Mouse (Mus musculus): ENCODE data around the gene Inpp5d. TPM values are rescaled to one million over a fixed set of nuclear protein-coding genes. Genes with fewer than 3 reads are reported as not detected.
"Not testable (repeated sequence)": the region's sequence is repeated elsewhere in the genome, so short reads cannot be mapped to it uniquely, and the experiment has no call there.

Inpp5d gene
- total RNA-seq, 1 experiment from 2014 or later, result 113 TPM

DNA sequence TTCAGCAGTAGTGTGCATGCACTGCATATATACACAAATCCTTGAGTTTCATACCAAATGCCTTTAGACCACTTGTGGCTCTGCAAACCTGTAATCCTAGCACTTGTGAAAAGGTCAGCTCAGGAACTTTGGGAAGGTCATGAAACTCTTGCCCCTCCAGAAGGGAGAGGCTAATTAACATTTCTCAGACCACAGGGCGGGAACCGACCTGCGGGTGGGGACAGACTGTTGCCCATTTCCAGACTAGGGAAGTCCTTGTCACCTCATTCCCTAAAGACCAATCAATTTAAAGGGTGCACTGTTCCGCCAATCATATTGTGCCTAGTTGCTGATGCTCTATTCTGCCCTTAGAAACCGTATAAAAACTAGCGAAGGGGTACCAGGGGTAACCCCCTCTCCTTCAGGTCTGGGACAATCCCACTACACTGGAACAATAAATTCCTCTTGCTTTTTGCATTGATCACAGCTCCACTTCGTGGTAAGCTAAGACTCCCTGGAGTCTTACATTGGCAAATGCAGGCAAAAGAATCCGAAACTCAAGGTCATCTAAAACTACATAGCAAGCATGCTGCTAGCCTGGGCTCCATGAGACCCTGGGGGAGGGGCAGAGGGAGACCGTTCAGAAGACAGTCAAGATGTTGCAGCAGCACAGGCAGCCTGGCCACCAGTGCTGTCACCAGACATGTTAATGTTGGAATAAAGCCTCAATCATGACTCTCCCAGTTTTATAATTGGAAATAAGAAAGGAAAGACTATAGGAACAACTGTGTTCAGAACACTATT, 53.9 kb downstream of the Inpp5d start:
- no peak for ATAC-seq (replicated peaks in 1 of 2; ENCODE audit: insufficient read depth in 1 of 2, low FRiP score in 2 of 2, low TSS enrichment in 1 of 2, low read depth in 1 of 2, poor library complexity in 2 of 2, severe bottlenecking in 2 of 2)

DNA sequence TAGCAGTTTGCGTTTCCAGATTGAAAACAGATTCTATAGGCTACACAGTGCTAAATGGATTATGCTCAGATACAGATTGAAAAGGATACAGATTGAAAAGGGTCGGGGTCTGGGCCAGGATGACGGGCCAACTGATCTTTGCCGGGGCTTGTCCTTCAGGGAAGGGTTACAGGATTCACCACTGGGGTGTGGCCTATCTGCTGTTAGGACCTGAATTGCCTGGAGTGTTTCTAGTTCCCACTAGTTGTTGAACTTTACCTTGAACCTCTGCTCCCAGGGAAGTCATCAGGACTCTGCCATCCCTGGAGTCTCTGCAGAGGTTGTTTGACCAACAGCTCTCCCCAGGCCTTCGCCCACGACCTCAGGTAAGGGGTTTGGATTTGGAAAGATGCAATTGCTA, 55.9 kb downstream of the Inpp5d start:
- ATAC-seq (replicated peaks in 1 of 2; ENCODE audit: insufficient read depth in 1 of 2, low FRiP score in 2 of 2, low TSS enrichment in 1 of 2, low read depth in 1 of 2, poor library complexity in 2 of 2, severe bottlenecking in 2 of 2), result no peak

DNA sequence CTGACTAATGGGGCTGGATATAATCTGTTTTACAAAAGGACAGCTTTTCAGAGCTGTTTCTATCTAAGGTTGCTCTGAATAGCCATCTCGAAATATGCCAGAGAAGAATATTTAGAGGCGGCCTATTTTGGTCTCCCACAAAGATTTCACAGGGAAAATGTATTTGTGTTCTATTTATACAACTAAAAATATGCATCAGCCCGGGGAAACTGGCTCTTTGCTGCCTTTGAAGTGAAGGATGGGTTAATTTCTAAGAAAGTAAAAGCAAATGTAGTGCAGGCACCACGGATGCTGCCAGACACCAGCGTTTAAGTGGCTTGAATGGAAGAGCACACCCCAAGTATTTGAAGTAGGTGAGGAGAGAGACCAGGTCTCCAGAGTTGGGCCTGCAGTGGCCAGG, 59.0 kb downstream of the Inpp5d start:
- ATAC-seq (replicated peaks in 1 of 2; ENCODE audit: insufficient read depth in 1 of 2, low FRiP score in 2 of 2, low TSS enrichment in 1 of 2, low read depth in 1 of 2, poor library complexity in 2 of 2, severe bottlenecking in 2 of 2), result no peak

DNA sequence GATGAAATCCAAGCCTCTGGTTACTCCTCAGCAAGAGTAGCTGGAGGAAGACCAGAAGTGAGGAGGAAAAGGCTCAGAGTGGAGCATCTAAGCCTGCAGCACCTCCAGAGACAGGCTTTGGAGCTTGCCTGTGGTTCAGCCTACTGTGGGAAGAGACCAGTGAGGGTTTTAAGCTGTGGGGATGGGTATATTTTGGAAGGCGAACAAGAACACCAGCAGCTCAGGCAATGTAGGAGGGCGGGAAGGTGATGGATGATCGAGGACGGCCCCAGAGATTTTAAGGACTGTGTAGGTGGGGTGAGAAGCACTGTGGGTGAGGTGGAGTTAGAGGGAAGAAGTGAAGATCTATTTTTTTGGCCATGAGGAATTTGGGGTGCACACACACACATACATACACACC, 60.8 kb downstream of the Inpp5d start:
- ATAC-seq (replicated peaks in 1 of 2; ENCODE audit: insufficient read depth in 1 of 2, low FRiP score in 2 of 2, low TSS enrichment in 1 of 2, low read depth in 1 of 2, poor library complexity in 2 of 2, severe bottlenecking in 2 of 2), result no peak

DNA sequence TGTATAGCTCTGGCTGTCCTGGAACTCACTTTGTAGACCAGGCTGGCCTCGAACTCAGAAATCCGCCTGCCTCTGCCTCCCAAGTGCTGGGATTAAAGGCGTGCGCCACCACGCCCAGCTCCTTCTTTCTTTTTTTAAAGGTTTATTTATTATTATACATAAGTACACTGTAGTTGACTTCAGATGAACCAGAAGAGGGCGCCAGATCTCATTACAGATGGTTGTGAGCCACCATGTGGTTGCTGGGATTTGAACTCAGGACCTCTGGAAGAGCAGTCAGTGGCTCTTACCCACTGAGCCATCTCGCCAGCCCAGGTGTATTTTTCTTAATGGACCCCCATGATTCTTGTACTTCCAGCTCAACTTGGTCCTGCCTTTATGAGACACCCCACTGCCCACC, 62.4 kb downstream of the Inpp5d start:
- not testable (repeated sequence) for ATAC-seq (replicated peaks in 1 of 2; ENCODE audit: insufficient read depth in 1 of 2, low FRiP score in 2 of 2, low TSS enrichment in 1 of 2, low read depth in 1 of 2, poor library complexity in 2 of 2, severe bottlenecking in 2 of 2)

DNA sequence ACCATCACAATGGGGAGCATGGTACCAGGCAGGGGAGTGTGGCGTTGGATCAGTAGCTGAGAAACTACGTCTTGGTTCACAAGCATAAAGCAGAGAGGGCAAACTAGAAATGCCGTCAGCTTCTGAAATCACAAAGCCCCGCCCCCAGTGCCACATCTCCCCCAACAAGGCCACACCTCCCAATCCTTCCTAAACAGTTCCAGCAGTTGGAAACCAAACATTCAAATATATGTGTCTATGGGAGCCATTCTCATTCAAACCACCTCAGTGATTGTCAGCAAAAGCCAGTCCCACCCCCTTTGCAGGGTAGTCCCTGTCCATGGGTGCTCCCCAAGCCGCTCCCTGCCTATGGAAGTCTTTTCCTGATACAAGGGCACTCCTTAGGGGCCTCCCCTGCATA, 64.0 kb downstream of the Inpp5d start:
- no peak for ATAC-seq (replicated peaks in 1 of 2; ENCODE audit: insufficient read depth in 1 of 2, low FRiP score in 2 of 2, low TSS enrichment in 1 of 2, low read depth in 1 of 2, poor library complexity in 2 of 2, severe bottlenecking in 2 of 2)

GRCm38 (mm10) chr1:87684791-87685190, 64.7 kb downstream of the Inpp5d start:
- no peak for ATAC-seq (replicated peaks in 1 of 2; ENCODE audit: insufficient read depth in 1 of 2, low FRiP score in 2 of 2, low TSS enrichment in 1 of 2, low read depth in 1 of 2, poor library complexity in 2 of 2, severe bottlenecking in 2 of 2)

- no peak for ATAC-seq (replicated peaks in 1 of 2; ENCODE audit: insufficient read depth in 1 of 2, low FRiP score in 2 of 2, low TSS enrichment in 1 of 2, low read depth in 1 of 2, poor library complexity in 2 of 2, severe bottlenecking in 2 of 2)
Observed at GRCm38 (mm10) chr1:87686351-87686750, 66.2 kb downstream of the Inpp5d start.

GRCm38 (mm10) chr1:87687009-87687408, 66.9 kb downstream of the Inpp5d start:
- ATAC-seq (replicated peaks in 1 of 2; ENCODE audit: insufficient read depth in 1 of 2, low FRiP score in 2 of 2, low TSS enrichment in 1 of 2, low read depth in 1 of 2, poor library complexity in 2 of 2, severe bottlenecking in 2 of 2), result no peak

GRCm38 (mm10) chr1:87689661-87690341, 69.7 kb downstream of the Inpp5d start:
- no peak for ATAC-seq (replicated peaks in 1 of 2; ENCODE audit: insufficient read depth in 1 of 2, low FRiP score in 2 of 2, low TSS enrichment in 1 of 2, low read depth in 1 of 2, poor library complexity in 2 of 2, severe bottlenecking in 2 of 2)

DNA sequence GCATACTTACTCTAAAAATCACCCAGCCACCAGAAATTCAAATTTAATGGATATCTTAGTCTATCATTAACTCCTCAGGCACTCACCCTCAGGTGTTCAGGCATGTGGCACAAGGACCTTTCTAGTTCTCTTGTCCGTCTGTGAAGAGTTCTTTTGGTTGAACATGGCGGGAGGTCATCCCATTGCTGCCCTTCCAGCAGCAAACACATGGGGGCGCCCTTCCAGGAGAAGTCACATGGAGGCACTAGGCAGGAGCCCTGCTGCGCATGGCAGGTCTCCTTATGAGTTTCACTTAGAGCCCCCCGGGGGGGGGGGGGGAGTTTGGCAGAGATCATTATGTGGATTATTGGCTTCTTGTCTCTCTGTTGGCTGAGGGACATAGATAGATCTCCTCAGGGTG, 76.2 kb downstream of the Inpp5d start:
- ATAC-seq (replicated peaks in 1 of 2; ENCODE audit: insufficient read depth in 1 of 2, low FRiP score in 2 of 2, low TSS enrichment in 1 of 2, low read depth in 1 of 2, poor library complexity in 2 of 2, severe bottlenecking in 2 of 2), result 0 out of 4 replicates have a peak, but pooled peaks of 1 of the 2 experiments have one; percentile 27

GRCm38 (mm10) chr1:87698010-87698409, 77.9 kb downstream of the Inpp5d start:
- ATAC-seq (replicated peaks in 1 of 2; ENCODE audit: insufficient read depth in 1 of 2, low FRiP score in 2 of 2, low TSS enrichment in 1 of 2, low read depth in 1 of 2, poor library complexity in 2 of 2, severe bottlenecking in 2 of 2), result no peak

DNA sequence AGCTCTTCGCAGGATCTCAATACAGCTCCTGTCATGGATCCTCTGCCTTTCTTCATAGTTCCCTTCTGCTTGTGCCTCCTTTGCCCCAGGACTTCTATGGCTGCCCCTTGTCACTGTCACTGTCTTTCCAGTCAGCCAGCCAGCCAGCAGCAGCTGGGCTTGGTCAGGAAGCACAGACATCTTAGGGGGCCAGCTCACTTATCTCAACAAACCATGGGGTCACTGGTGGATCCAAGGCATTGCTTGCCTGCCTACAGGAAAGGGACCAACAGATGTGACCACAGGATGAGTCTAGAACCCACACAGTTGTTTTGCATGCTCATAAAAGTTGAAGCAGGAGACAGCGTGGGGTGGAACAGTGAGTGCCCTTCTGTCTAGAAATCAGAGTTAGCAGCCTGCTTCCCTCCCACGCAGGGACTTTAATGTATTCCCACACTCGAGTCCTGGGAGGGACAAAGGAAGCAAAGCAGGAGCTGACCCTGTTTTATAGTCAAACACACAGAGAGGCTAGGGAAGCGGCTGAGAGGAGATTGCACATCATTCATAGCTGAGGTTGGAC, 79.9 kb downstream of the Inpp5d start:
- ATAC-seq (replicated peaks in 1 of 2; ENCODE audit: insufficient read depth in 1 of 2, low FRiP score in 2 of 2, low TSS enrichment in 1 of 2, low read depth in 1 of 2, poor library complexity in 2 of 2, severe bottlenecking in 2 of 2), result no peak

- no peak for ATAC-seq (replicated peaks in 1 of 2; ENCODE audit: insufficient read depth in 1 of 2, low FRiP score in 2 of 2, low TSS enrichment in 1 of 2, low read depth in 1 of 2, poor library complexity in 2 of 2, severe bottlenecking in 2 of 2)
Observed at GRCm38 (mm10) chr1:87704230-87704629, 84.1 kb downstream of the Inpp5d start.

- no peak for ATAC-seq (replicated peaks in 1 of 2; ENCODE audit: insufficient read depth in 1 of 2, low FRiP score in 2 of 2, low TSS enrichment in 1 of 2, low read depth in 1 of 2, poor library complexity in 2 of 2, severe bottlenecking in 2 of 2)
Observed at GRCm38 (mm10) chr1:87706361-87706760, 86.2 kb downstream of the Inpp5d start.

DNA sequence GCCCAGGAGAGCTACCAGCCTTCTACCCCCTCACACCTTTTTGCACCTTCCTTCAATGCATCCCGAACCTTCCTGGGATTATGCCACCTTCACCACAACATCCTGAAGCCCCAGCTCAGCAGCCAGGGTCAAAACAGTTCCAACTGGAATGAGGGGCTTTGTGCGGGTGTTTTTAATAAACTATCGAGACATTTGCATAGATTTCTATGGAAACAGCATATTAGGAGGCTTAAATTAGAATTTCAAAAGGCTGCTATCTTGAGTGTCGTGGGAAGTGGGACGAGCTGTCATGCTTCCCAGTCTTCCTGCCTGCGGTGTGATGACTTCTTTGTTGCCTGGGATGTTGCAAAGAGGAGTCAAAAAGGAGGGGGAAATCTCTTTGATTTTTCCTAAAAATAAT, 88.9 kb downstream of the Inpp5d start:
- ATAC-seq (replicated peaks in 1 of 2; ENCODE audit: insufficient read depth in 1 of 2, low FRiP score in 2 of 2, low TSS enrichment in 1 of 2, low read depth in 1 of 2, poor library complexity in 2 of 2, severe bottlenecking in 2 of 2), result no peak

GRCm38 (mm10) chr1:87709661-87710270, 89.7 kb downstream of the Inpp5d start:
- no peak for ATAC-seq (replicated peaks in 1 of 2; ENCODE audit: insufficient read depth in 1 of 2, low FRiP score in 2 of 2, low TSS enrichment in 1 of 2, low read depth in 1 of 2, poor library complexity in 2 of 2, severe bottlenecking in 2 of 2)

Data from hematopoietic stem cell, adult 5-6 weeks (primary cell).